Mouse (Mus musculus) spleen, postnatal 14 days (tissue): ENCODE results near the gene Dtnb.
"Not testable (repeated sequence)": the region's sequence is repeated elsewhere in the genome, so short reads cannot be mapped to it uniquely, and the experiment has no call there.

Experiments
- DNase-seq, 2 experiments: peaks; one replicate each; pipeline ENCODE4 v3.0.0; 2021 to 2022; ENCODE audit warnings: low spot score in 2 of 2

Dtnb gene

DNA sequence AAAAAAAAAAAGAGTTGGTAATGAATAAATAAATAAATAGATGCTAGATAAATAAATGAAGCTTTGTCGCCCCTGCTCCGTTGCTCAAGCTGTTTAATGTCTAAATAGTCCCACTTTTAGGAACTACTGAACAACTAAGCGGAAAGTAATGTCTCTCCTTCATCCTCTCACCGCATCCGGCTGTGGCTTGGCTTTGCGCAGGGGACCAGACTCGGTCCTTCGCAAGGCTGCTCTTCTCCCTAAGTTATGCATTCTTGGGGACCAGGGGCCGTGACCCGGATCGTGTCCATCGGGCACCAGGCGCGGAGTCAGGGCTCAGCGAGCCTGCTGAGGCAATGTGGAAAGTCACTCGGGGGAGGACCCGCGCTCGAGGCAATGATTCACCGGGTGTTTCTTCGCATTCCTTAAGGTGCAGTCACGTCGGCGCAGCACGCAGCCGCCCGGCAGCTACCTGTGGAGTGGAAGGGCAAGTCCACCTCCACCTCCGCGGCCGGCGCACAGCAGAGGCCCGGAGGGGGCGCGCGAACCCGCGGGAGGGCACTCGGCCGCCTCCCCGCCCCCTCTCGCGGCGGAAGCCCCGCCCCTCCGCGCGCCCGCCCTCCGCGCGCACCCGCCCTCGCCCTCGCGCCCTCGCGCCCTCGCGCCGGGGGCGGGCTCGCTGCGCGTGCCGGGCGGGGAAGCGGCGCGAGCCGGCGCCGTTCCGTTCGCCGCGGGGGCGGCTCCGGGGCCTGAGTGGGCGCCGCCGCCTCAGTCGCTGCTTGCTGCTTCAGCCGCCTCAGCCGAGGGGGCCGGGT lies at the start of gene Dtnb:
Gene Dtnb (plus strand): TSS at position 595 of the 794 bp plus-strand sequence.
- DNase-seq = peak; percentile 55 to 68

DNA sequence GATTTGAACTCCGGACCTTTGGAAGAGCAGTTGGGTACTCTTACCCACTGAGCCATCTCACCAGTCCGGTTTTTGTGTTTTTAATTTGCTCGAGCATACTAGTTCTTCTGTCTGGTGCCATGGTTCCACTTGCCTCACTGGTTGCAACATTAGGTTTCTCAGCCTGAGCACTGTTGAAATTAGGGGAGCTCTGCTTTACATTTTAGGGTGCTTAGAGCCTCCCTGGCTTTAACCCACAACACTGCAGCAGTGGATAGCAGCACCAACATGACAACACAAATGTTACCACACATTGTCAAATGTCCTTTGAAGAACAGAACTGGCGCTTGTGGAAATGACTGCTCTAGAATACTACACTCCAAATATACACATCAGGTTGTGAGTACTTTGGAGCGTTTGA lies 46.6 kb upstream of the Dtnb start:
- DNase-seq = no peak

GRCm38 (mm10) chr12:3535446-3535845 lies 36.7 kb upstream of the Dtnb start:
- DNase-seq = not testable (repeated sequence)

DNA sequence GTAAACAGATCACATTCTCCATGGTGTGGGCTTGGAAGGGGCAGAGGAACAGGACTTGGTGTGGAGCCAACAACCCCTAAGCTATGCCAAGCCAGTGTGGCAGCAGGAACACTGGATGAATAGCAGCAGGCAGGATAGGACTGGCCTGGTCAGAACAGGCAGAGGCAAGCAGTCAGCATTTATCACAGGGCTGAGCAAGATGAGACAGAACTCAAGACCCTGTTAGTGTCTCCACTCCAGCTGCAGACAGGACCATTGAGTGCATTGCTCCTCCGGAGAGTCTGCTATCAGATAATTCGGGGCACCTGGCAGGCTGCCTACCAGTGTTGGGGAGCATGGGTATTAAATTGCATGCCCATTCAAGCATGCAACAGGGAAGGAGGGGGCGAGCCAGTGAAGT lies 34.6 kb upstream of the Dtnb start:
- no peak for DNase-seq

DNA sequence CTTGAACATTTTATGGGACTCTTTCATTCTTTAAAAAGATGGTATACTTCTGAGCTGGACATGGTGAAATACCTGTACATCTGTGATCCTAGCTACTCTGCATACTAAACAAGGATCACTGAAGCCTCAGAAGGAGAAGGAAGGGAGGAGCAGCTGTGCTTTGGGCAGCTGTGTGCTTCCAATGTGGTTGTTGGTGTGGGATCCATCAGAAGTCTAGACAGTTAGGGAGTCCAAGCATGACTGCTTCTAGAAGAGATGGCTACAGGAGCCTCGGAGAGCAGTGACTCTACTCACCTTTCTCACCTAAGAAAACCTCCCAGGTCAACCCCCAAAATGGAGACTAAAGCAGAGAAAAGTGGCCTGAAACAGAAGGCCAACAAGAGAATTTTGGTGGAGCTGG lies 34.1 kb upstream of the Dtnb start:
- DNase-seq = no peak

DNA sequence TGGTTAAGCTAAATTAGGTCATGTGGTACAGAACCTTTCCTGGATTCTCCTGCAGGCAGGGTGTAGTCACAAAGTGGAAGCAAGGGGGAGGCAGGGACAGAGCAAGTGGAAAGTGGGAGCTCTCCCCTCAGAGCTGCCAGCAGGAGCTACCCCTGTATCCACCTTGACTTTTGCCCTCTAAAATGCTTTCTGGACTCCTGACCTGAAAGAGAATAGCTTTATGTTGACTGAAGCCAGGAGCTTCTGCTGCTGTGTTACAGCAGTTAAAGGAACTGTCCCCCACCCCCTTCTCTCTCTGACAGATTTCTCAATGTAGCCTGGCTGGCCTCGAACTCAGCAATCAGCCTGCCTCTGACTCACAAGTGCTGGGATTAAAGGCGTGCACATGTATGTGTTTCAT lies 32.6 kb upstream of the Dtnb start:
- no peak for DNase-seq

GRCm38 (mm10) chr12:3540871-3541270 lies 31.3 kb upstream of the Dtnb start:
- DNase-seq = no peak

DNA sequence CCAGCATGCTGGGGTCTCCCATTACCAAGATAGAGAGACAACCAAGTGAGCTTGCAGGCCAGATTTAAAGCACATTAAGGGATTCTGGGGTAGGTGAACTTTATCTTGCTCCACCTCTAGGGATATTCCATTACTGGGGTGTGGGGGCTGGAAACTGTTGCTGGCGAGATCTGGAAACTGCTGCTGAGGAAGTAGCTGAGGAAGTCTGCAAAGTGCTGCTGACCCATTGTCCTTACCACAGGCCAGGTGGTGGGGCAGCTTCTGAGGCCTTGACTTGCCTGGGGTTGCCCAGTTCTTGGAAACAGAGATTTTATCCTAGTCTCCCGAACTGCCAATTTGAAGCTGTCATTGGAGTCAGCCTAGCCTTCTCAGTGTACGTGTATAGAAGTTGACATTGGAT lies 26.7 kb upstream of the Dtnb start:
- no peak for DNase-seq

- DNase-seq = no peak
Measured at GRCm38 (mm10) chr12:3546121-3546658, 26.0 kb upstream of the Dtnb start.

- no peak for DNase-seq
Measured at GRCm38 (mm10) chr12:3546781-3547180, 25.4 kb upstream of the Dtnb start.

DNA sequence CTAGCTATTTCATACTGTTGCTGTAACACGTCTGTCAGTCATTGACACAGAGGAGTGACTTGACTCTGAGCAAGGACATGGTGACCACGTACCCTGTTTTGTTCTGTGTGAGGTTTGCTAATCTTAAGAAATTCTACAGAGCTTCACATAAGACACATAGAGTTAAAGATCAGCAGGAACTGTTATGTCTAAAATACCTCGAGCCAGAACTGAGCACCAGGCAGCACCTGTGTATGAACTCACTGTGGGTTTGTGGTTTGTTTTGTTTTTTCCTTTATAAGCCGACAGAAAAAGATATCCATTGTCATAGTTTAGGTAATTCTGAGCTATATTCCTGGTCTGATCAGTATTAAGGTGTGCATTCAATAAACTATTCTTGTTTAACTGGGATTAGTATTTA lies 24.7 kb upstream of the Dtnb start:
- DNase-seq = no peak

GRCm38 (mm10) chr12:3547911-3548310 lies 24.3 kb upstream of the Dtnb start:
- DNase-seq = no peak

DNA sequence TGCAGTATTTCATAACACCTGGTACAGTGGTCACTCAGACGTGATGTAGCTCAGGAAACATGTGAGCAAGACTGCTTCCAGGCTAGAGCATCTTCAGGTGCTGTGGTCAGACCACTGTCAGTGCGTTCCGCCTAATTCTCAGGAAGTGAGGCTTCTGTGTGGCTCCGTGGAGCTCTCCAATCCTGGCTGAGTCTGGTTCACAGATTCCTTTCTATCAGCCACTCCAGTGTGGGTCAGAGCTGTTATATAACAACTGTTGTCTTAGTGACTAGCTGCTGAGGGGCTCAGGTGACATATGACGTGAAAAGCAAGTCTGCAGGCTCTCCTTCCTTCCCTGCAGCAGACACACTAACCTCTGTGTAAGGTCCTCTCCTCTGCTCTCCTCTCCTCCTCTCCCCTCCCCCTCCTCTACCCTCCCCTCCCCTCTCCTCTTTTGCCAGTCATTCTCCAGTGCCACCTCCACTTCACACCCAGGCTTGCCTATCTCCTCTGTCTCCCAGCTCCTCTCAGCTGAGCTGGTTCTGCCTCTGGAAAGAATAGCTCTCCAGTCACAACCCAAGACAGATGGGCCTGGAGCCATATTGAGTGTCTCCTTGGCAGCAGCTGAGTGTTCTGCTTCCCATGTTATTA lies 23.5 kb upstream of the Dtnb start:
- no peak for DNase-seq

GRCm38 (mm10) chr12:3550280-3550679 lies 21.9 kb upstream of the Dtnb start:
- DNase-seq = no peak

GRCm38 (mm10) chr12:3557414-3558319 lies 14.5 kb upstream of the Dtnb start:
- no peak for DNase-seq

- DNase-seq = peak; percentile 11 to 54
Measured at GRCm38 (mm10) chr12:3560596-3560995, 11.6 kb upstream of the Dtnb start.

DNA sequence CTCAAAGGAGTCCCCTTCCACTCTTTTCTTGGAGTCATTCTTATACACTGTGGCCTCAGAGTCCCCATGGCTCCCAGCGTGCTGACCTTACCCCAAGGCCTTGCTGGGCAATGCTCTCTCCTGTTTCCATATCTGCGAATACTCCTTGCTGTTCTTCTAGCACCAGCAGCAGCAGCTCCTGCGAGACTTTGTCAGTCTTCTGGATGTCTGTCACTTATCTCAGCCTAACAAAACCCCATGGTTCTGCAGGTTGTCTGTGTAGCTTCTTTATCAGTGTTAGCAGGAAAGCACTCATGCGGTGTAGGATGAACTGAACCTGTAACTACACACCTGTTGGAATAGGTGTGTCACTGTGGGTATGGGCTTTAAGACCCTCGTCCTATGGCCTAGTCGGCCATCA lies 11.1 kb upstream of the Dtnb start:
- DNase-seq = no peak

DNA sequence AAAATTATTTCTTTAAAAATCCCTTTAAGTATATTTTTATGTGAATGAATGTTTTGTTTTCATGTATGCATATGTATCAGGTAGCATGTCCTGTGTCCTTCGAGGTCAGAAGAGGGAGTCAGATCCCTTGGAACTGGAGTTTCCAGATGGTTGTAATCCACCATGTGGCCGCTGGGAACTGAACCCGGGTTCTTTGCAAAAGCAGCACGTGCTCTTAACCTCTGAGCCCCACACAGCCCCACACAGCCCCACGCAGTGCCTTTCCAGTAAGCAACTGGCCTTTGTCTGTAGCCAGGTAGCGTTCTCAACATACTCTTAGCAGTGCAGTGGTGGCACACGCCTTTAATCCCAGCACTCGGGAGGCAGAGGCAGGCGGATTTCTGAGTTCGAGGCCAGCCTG lies 9.4 kb upstream of the Dtnb start:
- no peak for DNase-seq

DNA sequence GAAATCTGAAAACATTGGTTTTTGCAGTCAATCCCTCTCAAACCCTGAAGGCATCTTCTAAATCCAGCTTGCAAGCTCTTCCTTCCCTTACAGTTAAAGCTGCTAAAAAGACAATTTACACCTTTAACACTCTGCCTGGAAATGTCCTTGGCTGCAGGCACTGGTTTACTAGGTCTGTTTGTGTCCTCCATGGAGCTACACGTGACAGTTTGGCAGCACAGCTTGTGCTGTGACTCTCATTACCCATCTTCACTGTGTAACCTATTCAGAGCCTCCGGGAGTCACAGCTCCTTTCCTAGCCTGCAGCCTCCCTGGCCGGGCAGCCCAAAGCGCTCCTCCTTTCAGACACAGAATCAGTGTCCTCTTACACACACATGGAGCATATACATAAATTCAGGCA lies 8.5 kb upstream of the Dtnb start:
- DNase-seq = no peak

- no peak for DNase-seq
Measured at GRCm38 (mm10) chr12:3568461-3568991, 3.7 kb upstream of the Dtnb start.

GRCm38 (mm10) chr12:3570711-3571400 lies 1.3 kb upstream of the Dtnb start:
- no peak for DNase-seq
